Mouse (Mus musculus) midbrain, embryonic 11.5 days (tissue): Measurements from ENCODE around the gene Cog7. TPM values are rescaled to one million over a fixed set of nuclear protein-coding genes. Genes with fewer than 3 reads are reported as not detected.

ENCODE experiments used
- ATAC-seq: fragments of 200-750 bp; cut with Nextera tagmentation; 2 replicates; pipeline ENCODE4 v1.8.0; 2017; ENCODE audit warnings: moderate TSS enrichment, moderate library complexity; ENCODE audit not compliant: low FRiP score
- DNase-seq: peaks from one replicate; pipeline ENCODE4 v3.0.0; 2015; ENCODE audit warnings: low spot score; ENCODE audit errors: missing footprints
- H3K27ac ChIP-seq: fragments of 300-500 bp; sonication (generic); 2 replicates; pipeline ENCODE4 v1.5.1; 2014; ENCODE audit warnings: low read depth, low read length
- H3K27me3 ChIP-seq: fragments of 300-500 bp; sonication (generic); 2 replicates; pipeline ENCODE4 v1.6.1; 2014; ENCODE audit warnings: mild to moderate bottlenecking, low read length, moderate library complexity, mixed read lengths; ENCODE audit not compliant: control insufficient read depth, insufficient read depth
- H3K36me3 ChIP-seq: fragments of 300-500 bp; sonication (generic); 2 replicates; pipeline ENCODE4 v1.6.1; 2014; ENCODE audit warnings: mild to moderate bottlenecking, low read length, moderate library complexity, mixed read lengths; ENCODE audit not compliant: control insufficient read depth, insufficient read depth
- H3K4me1 ChIP-seq: fragments of 300-500 bp; sonication (generic); 2 replicates; pipeline ENCODE4 v1.6.1; 2014; ENCODE audit warnings: low read length; ENCODE audit not compliant: control insufficient read depth, insufficient read depth
- H3K4me2 ChIP-seq: fragments of 300-500 bp; sonication (generic); 2 replicates; pipeline ENCODE4 v1.6.1; 2014; ENCODE audit warnings: mild to moderate bottlenecking, moderate library complexity
- H3K4me3 ChIP-seq: fragments of 300-500 bp; sonication (generic); 2 replicates; pipeline ENCODE4 v1.5.1; 2014; ENCODE audit warnings: low read depth, low read length
- H3K9ac ChIP-seq: fragments of 300-500 bp; sonication (generic); 2 replicates; pipeline ENCODE4 v1.6.1; 2014; ENCODE audit warnings: low read length
- H3K9me3 ChIP-seq: fragments of 300-500 bp; sonication (generic); 2 replicates; pipeline ENCODE4 v1.6.1; 2016; ENCODE audit warnings: low read length; ENCODE audit not compliant: control insufficient read depth
- WGBS: fragments of 180-500 bp; shearing (Covaris S2); extraction: QIAGEN DNeasy Blood & Tissue Kit; methylation state at CpG from one replicate; pipeline ENCODE4 v1.1.7; 2014; 5-methylcytosine and 5-hydroxymethylcytosine counted together
- polyA plus RNA-seq: library from polyadenylated mRNA; unstranded; fragments of >200 nt; fragmentation: Nextera tagmentation; extraction: Ambion mirVana; gene quantifications from 2 replicates; pipeline ENCODE4 v1.2.1, GENCODE M21; 2014

The Cog7 gene
- polyA plus RNA-seq, 1 experiment from 2014 or later, result 14.5 TPM

GRCm38 (mm10) chr7:121963883-121964398 lies 17.6 kb downstream of the Cog7 start:
- Histone ChIP-seq H3K4me3 (no peak overlapping the region), H3K4me2 (no peak overlapping the region), H3K4me1 (no peaks in the 10 kb centered on the region), H3K9ac (no peak overlapping the region), H3K27me3 (no peaks in the 10 kb centered on the region), H3K9me3 (no peaks in the 10 kb centered on the region), H3K36me3 (peaks cover under 1% of the 10 kb centered on the region; the same call in 1 of the 2 replicates), H3K27ac (no peak overlapping the region)
- WGBS, result 74% methylated on average over 6 of the region's 6 CpGs
- DNase-seq (no peak), ATAC-seq (no peak)

- Histone ChIP-seq H3K4me2 (no peak overlapping the region), H3K4me1 (no peaks in the 10 kb centered on the region), H3K9ac (no peak overlapping the region), H3K4me3 (no peak overlapping the region), H3K9me3 (no peaks in the 10 kb centered on the region), H3K27me3 (no peaks in the 10 kb centered on the region), H3K27ac (no peak overlapping the region), H3K36me3 (no peaks in the 10 kb centered on the region; the same call in 1 of the 2 replicates)
- WGBS, result 76% methylated on average over 3 of the region's 3 CpGs
- ATAC-seq (no peak), DNase-seq (no peak)
These were observed 18.9 kb downstream of the Cog7 start for GRCm38 (mm10) chr7:121962571-121962959.

- 93% methylated on average over 7 of the region's 7 CpGs for WGBS
- no peak overlapping the region for H3K9ac ChIP-seq
- DNase-seq, result no peak
- H3K27me3 ChIP-seq, result no peaks in the 10 kb centered on the region
- H3K36me3 ChIP-seq, result no peaks in the 10 kb centered on the region; the same call in 1 of the 2 replicates
- H3K4me3 ChIP-seq, result no peak overlapping the region
- H3K4me2 ChIP-seq, result no peak overlapping the region
- H3K27ac ChIP-seq, result no peak overlapping the region
- no peaks in the 10 kb centered on the region for H3K9me3 ChIP-seq
- H3K4me1 ChIP-seq, result no peaks in the 10 kb centered on the region
- no peak for ATAC-seq
These were observed 19.5 kb downstream of the Cog7 start for GRCm38 (mm10) chr7:121961913-121962570.

GRCm38 (mm10) chr7:121955802-121956201 lies 25.7 kb downstream of the Cog7 start:
- DNase-seq, result no peak
- H3K36me3 ChIP-seq, result 0 out of 2 replicates have a peak, but pooled peaks cover 3% of the 10 kb centered on the region
- WGBS, result 92% methylated on average over 12 of the region's 12 CpGs
- no peak overlapping the region for H3K27ac ChIP-seq
- H3K9ac ChIP-seq, result no peak overlapping the region
- ATAC-seq, result no peak
- H3K4me1 ChIP-seq, result no peaks in the 10 kb centered on the region
- no peaks in the 10 kb centered on the region for H3K9me3 ChIP-seq
- H3K27me3 ChIP-seq, result no peaks in the 10 kb centered on the region
- H3K4me2 ChIP-seq, result no peak overlapping the region
- H3K4me3 ChIP-seq, result no peak overlapping the region

GRCm38 (mm10) chr7:121954891-121955669 lies 26.4 kb downstream of the Cog7 start:
- H3K9ac ChIP-seq, result no peak overlapping the region
- no peaks in the 10 kb centered on the region for H3K4me1 ChIP-seq
- H3K36me3 ChIP-seq, result 0 out of 2 replicates have a peak, but pooled peaks cover 3% of the 10 kb centered on the region
- ATAC-seq (no peak), DNase-seq (no peak)
- H3K27ac ChIP-seq, result no peak overlapping the region
- no peak overlapping the region for H3K4me3 ChIP-seq
- no peaks in the 10 kb centered on the region for H3K9me3 ChIP-seq
- no peaks in the 10 kb centered on the region for H3K27me3 ChIP-seq
- 89% methylated on average over 11 of the region's 11 CpGs for WGBS
- no peak overlapping the region for H3K4me2 ChIP-seq

GRCm38 (mm10) chr7:121947513-121947912 lies 34.0 kb downstream of the Cog7 start:
- no peak overlapping the region for H3K9ac ChIP-seq
- H3K9me3 ChIP-seq, result no peaks in the 10 kb centered on the region
- no peaks in the 10 kb centered on the region for H3K27me3 ChIP-seq
- H3K36me3 ChIP-seq, result no peaks in the 10 kb centered on the region; the same call in 1 of the 2 replicates
- no peak overlapping the region for H3K4me2 ChIP-seq
- H3K4me3 ChIP-seq, result no peak overlapping the region
- no peaks in the 10 kb centered on the region for H3K4me1 ChIP-seq
- WGBS, result 83% methylated on average over 4 of the region's 4 CpGs
- ATAC-seq (no peak), DNase-seq (no peak)
- no peak overlapping the region for H3K27ac ChIP-seq

GRCm38 (mm10) chr7:121946196-121946595 lies 35.3 kb downstream of the Cog7 start:
- no peak overlapping the region for H3K9ac ChIP-seq
- no peak overlapping the region for H3K4me2 ChIP-seq
- no peaks in the 10 kb centered on the region; the same call in 1 of the 2 replicates for H3K36me3 ChIP-seq
- no peak for DNase-seq
- H3K4me1 ChIP-seq, result no peaks in the 10 kb centered on the region
- H3K27me3 ChIP-seq, result no peaks in the 10 kb centered on the region
- no peaks in the 10 kb centered on the region for H3K9me3 ChIP-seq
- ATAC-seq, result no peak
- 88% methylated on average over 5 of the region's 5 CpGs for WGBS
- no peak overlapping the region for H3K4me3 ChIP-seq
- no peak overlapping the region for H3K27ac ChIP-seq

GRCm38 (mm10) chr7:121942371-121942770 lies 39.1 kb downstream of the Cog7 start:
- H3K36me3 ChIP-seq, result no peaks in the 10 kb centered on the region
- no peak overlapping the region for H3K4me3 ChIP-seq
- no peaks in the 10 kb centered on the region for H3K27me3 ChIP-seq
- no peak overlapping the region for H3K4me2 ChIP-seq
- no peaks in the 10 kb centered on the region for H3K9me3 ChIP-seq
- 94% methylated on average over 2 of the region's 2 CpGs for WGBS
- DNase-seq, result no peak
- ATAC-seq, result no peak
- no peak overlapping the region for H3K9ac ChIP-seq
- no peak overlapping the region for H3K27ac ChIP-seq
- H3K4me1 ChIP-seq, result no peaks in the 10 kb centered on the region

- H3K36me3 ChIP-seq, result no peaks in the 10 kb centered on the region
- no peak for ATAC-seq
- WGBS, result 90% methylated on average over 3 of the region's 3 CpGs
These were observed 39.9 kb downstream of the Cog7 start for GRCm38 (mm10) chr7:121941640-121942039.

More at GRCm38 (mm10) chr7:121941640-121942039, 39.9 kb downstream of the Cog7 start:
- Histone ChIP-seq H3K4me3 (no peak overlapping the region), H3K9ac (no peak overlapping the region), H3K4me2 (no peak overlapping the region), H3K9me3 (no peaks in the 10 kb centered on the region), H3K27ac (no peak overlapping the region), H3K27me3 (no peaks in the 10 kb centered on the region), H3K4me1 (no peaks in the 10 kb centered on the region)
- no peak for DNase-seq
